Mouse (Mus musculus) ES-Bruce4 (cell line): Measurements from ENCODE around the gene Siae.

ENCODE experiments used
- CTCF ChIP-seq: IDR thresholded peaks from one replicate; pipeline ENCODE4 v1.8.1; 2011; ENCODE audit warnings: low read depth, low read length
- POLR2A ChIP-seq: IDR thresholded peaks from one replicate; pipeline ENCODE4 v1.8.1; 2011; ENCODE audit warnings: low read length; ENCODE audit not compliant: insufficient read depth

DNA sequence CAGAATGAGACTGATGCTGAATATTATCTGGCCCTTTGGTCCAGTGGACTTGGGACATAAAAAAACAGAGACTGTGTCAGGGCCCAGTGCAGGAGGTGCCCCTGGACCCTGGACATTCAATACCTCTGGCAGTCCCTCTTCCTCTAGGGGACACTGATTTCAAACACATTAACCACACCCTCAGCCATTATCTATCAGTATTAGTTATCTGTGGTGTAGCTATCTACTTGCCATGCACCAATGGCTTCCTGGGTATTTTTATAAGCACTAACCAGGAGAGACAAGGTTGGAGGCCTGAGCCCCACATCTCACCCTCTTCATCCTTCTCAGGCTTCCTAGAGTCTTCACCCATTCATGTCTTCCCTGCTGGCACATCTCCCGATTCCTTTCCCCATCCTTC lies 5.1 kb upstream of the Siae start:
- TF ChIP-seq CTCF, result no peak
- no peak for TF ChIP-seq POLR2A
